Mouse (Mus musculus): Measurements from ENCODE around the gene Mrps33.

- TF ChIP-seq POLR2A (IDR thresholded peaks at IDR 0.05; ENCODE audit: borderline replicate concordance, control insufficient read depth, low read depth, low read length) = no peak
- TF ChIP-seq CTCF (IDR thresholded peaks at IDR 0.05; ENCODE audit: control insufficient read depth, insufficient read depth, low read length) = no peak
Measured at GRCm38 (mm10) chr6:39800977-39801376, 9.8 kb downstream of the Mrps33 start.

Data from bone marrow, adult 2 months (tissue).